Mouse (Mus musculus) forebrain, embryonic 10.5 days (tissue): ENCODE measurements around the gene Gnaz. TPM values are rescaled to one million over a fixed set of nuclear protein-coding genes. Genes with fewer than 3 reads are reported as not detected.

ENCODE experiments used
- DNase-seq: peaks from one replicate; pipeline ENCODE4 v3.0.0-alpha.2; 2017; ENCODE audit warnings: low spot score; ENCODE audit errors: extremely low spot score
- H3K27ac ChIP-seq: fragments of 300-500 bp; sonication (generic); 2 replicates; pipeline ENCODE4 v1.5.1; 2016; ENCODE audit warnings: mild to moderate bottlenecking
- H3K27me3 ChIP-seq: fragments of 300-500 bp; sonication (generic); 2 replicates; pipeline ENCODE4 v1.6.1; 2016; ENCODE audit warnings: mild to moderate bottlenecking; ENCODE audit not compliant: poor library complexity, severe bottlenecking
- H3K36me3 ChIP-seq: fragments of 300-500 bp; sonication (generic); replicated peaks from 2 replicates; pipeline ENCODE4 v1.6.1; 2016; ENCODE audit warnings: mild to moderate bottlenecking, moderate library complexity
- H3K4me1 ChIP-seq: fragments of 300-500 bp; sonication (generic); 2 replicates; pipeline ENCODE4 v1.6.1; 2016
- H3K4me3 ChIP-seq: fragments of 300-500 bp; sonication (generic); 2 replicates; pipeline ENCODE4 v1.5.1; 2016; ENCODE audit warnings: mild to moderate bottlenecking, moderate library complexity
- H3K9me3 ChIP-seq: fragments of 300-500 bp; sonication (generic); 2 replicates; pipeline ENCODE4 v1.6.1; 2016; ENCODE audit warnings: mild to moderate bottlenecking, moderate library complexity
- WGBS: fragments of 180-500 bp; shearing (Covaris S2); methylation state at CpG from one replicate; pipeline ENCODE4 v1.1.7; 2016; 5-methylcytosine and 5-hydroxymethylcytosine counted together
- polyA plus RNA-seq: library from polyadenylated mRNA; unstranded; fragments of >200 nt; fragmentation: Nextera tagmentation; extraction: Ambion mirVana; gene quantifications from 2 replicates; pipeline ENCODE4 v1.2.1, GENCODE M21; 2016

Gnaz gene
- polyA plus RNA-seq, 1 experiment from 2014 or later = 5.2 TPM

GRCm38 (mm10) chr10:75060843-75061235, 93.9 kb downstream of the Gnaz start:
- Histone ChIP-seq H3K4me1 (peaks cover 84% of the 10 kb centered on the region), H3K9me3 (no peaks in the 10 kb centered on the region), H3K27ac (peak overlapping the region; percentile 91), H3K4me3 (peak overlapping the region; percentile 88), H3K36me3 (peaks cover 23% of the 10 kb centered on the region), H3K27me3 (peaks cover 19% of the 10 kb centered on the region)
- DNase-seq = peak; percentile 48
- under 1% methylated on average over 48 of the region's 48 CpGs for WGBS

GRCm38 (mm10) chr10:75061341-75062188, 94.6 kb downstream of the Gnaz start:
- H3K36me3 ChIP-seq = peaks cover 27% of the 10 kb centered on the region
- no peaks in the 10 kb centered on the region for H3K9me3 ChIP-seq
- peaks cover 80% of the 10 kb centered on the region for H3K4me1 ChIP-seq
- H3K27me3 ChIP-seq = peaks cover 19% of the 10 kb centered on the region
- DNase-seq = peak; percentile 40
- H3K27ac ChIP-seq = peak overlapping the region; percentile 91
- peak overlapping the region; percentile 88 for H3K4me3 ChIP-seq
- WGBS = 2% methylated on average over 71 of the region's 71 CpGs

GRCm38 (mm10) chr10:75062189-75062561, 95.2 kb downstream of the Gnaz start:
- Histone ChIP-seq H3K4me3 (peak overlapping the region; percentile 88), H3K27ac (0 out of 2 replicates have a peak overlapping the region, but pooled peaks have one; percentile 91), H3K9me3 (no peaks in the 10 kb centered on the region), H3K27me3 (peaks cover 19% of the 10 kb centered on the region), H3K36me3 (peaks cover 27% of the 10 kb centered on the region), H3K4me1 (peaks cover 80% of the 10 kb centered on the region)
- DNase-seq = no peak
- WGBS = 21% methylated on average over 6 of the region's 6 CpGs

GRCm38 (mm10) chr10:75062621-75063020, 95.6 kb downstream of the Gnaz start:
- H3K27ac ChIP-seq = no peak overlapping the region
- 41% methylated on average over 6 of the region's 6 CpGs for WGBS
- H3K27me3 ChIP-seq = peaks cover 19% of the 10 kb centered on the region
- H3K36me3 ChIP-seq = peaks cover 27% of the 10 kb centered on the region
- peaks cover 85% of the 10 kb centered on the region for H3K4me1 ChIP-seq
- peak overlapping the region; percentile 88 for H3K4me3 ChIP-seq
- no peaks in the 10 kb centered on the region for H3K9me3 ChIP-seq
- DNase-seq = no peak

GRCm38 (mm10) chr10:75063301-75063965, 96.5 kb downstream of the Gnaz start:
- Histone ChIP-seq H3K27ac (no peak overlapping the region), H3K27me3 (peaks cover 19% of the 10 kb centered on the region), H3K36me3 (peaks cover 27% of the 10 kb centered on the region), H3K4me3 (peak overlapping the region; percentile 88), H3K4me1 (peaks cover 86% of the 10 kb centered on the region), H3K9me3 (no peaks in the 10 kb centered on the region)
- 76% methylated on average over 12 of the region's 12 CpGs for WGBS
- DNase-seq = no peak

GRCm38 (mm10) chr10:75065691-75066090, 98.7 kb downstream of the Gnaz start:
- Histone ChIP-seq H3K4me1 (peaks cover 84% of the 10 kb centered on the region), H3K9me3 (no peaks in the 10 kb centered on the region), H3K36me3 (peaks cover 27% of the 10 kb centered on the region), H3K27me3 (peaks cover 19% of the 10 kb centered on the region), H3K4me3 (no peak overlapping the region), H3K27ac (no peak overlapping the region)
- 77% methylated on average over 6 of the region's 6 CpGs for WGBS
- no peak for DNase-seq

Other genes starting within 250 kb of the Gnaz start
- not detected in 2 replicates for gene Rsph14, start 65.4 kb downstream of the Gnaz start, polyA plus RNA-seq
- gene Rab36, start 69.9 kb downstream of the Gnaz start, polyA plus RNA-seq = 10.9 and 12.7 TPM in 2 replicates
- 6.2 and 7.3 TPM in 2 replicates for gene Bcr, start 93.4 kb downstream of the Gnaz start, polyA plus RNA-seq
- gene Specc1l, start 244.9 kb downstream of the Gnaz start, polyA plus RNA-seq = 34.2 and 36.5 TPM in 2 replicates